Mouse (Mus musculus) neural tube, embryonic 12.5 days (tissue): Measurements from ENCODE around the gene Nrde2. TPM values are rescaled to one million over a fixed set of nuclear protein-coding genes. Genes with fewer than 3 reads are reported as not detected.
A peak's percentile ranks its signal among the peaks of the same experiment; 100 is the strongest.
"Not testable (repeated sequence)": the region's sequence is repeated elsewhere in the genome, so short reads cannot be mapped to it uniquely, and the experiment has no call there.

ENCODE experiments used
- ATAC-seq: fragments of 200-750 bp; cut with Nextera tagmentation; 2 replicates; pipeline ENCODE4 v1.8.0; 2017; ENCODE audit warnings: low read depth, mild to moderate bottlenecking, moderate TSS enrichment, moderate library complexity; ENCODE audit not compliant: low FRiP score
- H3K27ac ChIP-seq: fragments of 300-500 bp; sonication (generic); 2 replicates; pipeline ENCODE4 v1.5.1; 2016
- H3K27me3 ChIP-seq: fragments of 300-500 bp; sonication (generic); replicated peaks from 2 replicates; pipeline ENCODE4 v1.6.1; 2016; ENCODE audit warnings: mild to moderate bottlenecking
- H3K36me3 ChIP-seq: fragments of 300-500 bp; sonication (generic); 2 replicates; pipeline ENCODE4 v1.6.1; 2016; ENCODE audit warnings: mild to moderate bottlenecking
- H3K4me1 ChIP-seq: fragments of 300-500 bp; sonication (generic); 2 replicates; pipeline ENCODE4 v1.6.1; 2016
- H3K4me2 ChIP-seq: fragments of 300-500 bp; sonication (generic); replicated peaks from 2 replicates; pipeline ENCODE4 v1.6.1; 2016; ENCODE audit warnings: mild to moderate bottlenecking
- H3K4me3 ChIP-seq: fragments of 300-500 bp; sonication (generic); 2 replicates; pipeline ENCODE4 v1.5.1; 2016
- H3K9ac ChIP-seq: fragments of 300-500 bp; sonication (generic); 2 replicates; pipeline ENCODE4 v1.6.1; 2016; ENCODE audit warnings: mild to moderate bottlenecking
- H3K9me3 ChIP-seq: fragments of 300-500 bp; sonication (generic); 2 replicates; pipeline ENCODE4 v1.6.1; 2016; ENCODE audit warnings: mild to moderate bottlenecking
- WGBS: fragments of 180-500 bp; shearing (Covaris S2); methylation state at CpG from one replicate; pipeline ENCODE4 v1.1.7; 2016; 5-methylcytosine and 5-hydroxymethylcytosine counted together
- polyA plus RNA-seq: library from polyadenylated mRNA; unstranded; fragments of >200 nt; fragmentation: Nextera tagmentation; extraction: Ambion mirVana; gene quantifications from 2 replicates; pipeline ENCODE4 v1.2.1, GENCODE M21; 2016

Gene Nrde2
- polyA plus RNA-seq, 1 experiment from 2014 or later = 15.1 TPM

- Histone ChIP-seq H3K27me3 (no peaks in the 10 kb centered on the region), H3K27ac (no peak overlapping the region), H3K4me2 (no peak overlapping the region), H3K36me3 (no peaks in the 10 kb centered on the region), H3K4me3 (no peak overlapping the region), H3K9me3 (no peaks in the 10 kb centered on the region), H3K4me1 (no peaks in the 10 kb centered on the region), H3K9ac (no peak overlapping the region)
- WGBS = 88% methylated on average over 1 of the region's 1 CpGs
- ATAC-seq = no peak
Observed at GRCm38 (mm10) chr12:100194181-100194580, 34.7 kb upstream of the Nrde2 start.

GRCm38 (mm10) chr12:100190802-100191201 is 31.3 kb upstream of the Nrde2 start:
- H3K4me2 ChIP-seq = no peak overlapping the region
- no peaks in the 10 kb centered on the region for H3K27me3 ChIP-seq
- ATAC-seq = no peak
- no peak overlapping the region for H3K9ac ChIP-seq
- no peaks in the 10 kb centered on the region for H3K36me3 ChIP-seq
- H3K4me3 ChIP-seq = no peak overlapping the region
- H3K27ac ChIP-seq = no peak overlapping the region
- no peaks in the 10 kb centered on the region for H3K9me3 ChIP-seq
- peaks cover 5% of the 10 kb centered on the region; the same call in 1 of the 2 replicates for H3K4me1 ChIP-seq
- 87% methylated on average over 6 of the region's 6 CpGs for WGBS

- H3K9ac ChIP-seq = peak overlapping the region; percentile 58
- WGBS = 3% methylated on average over 29 of the region's 29 CpGs
- peak overlapping the region; percentile 77 for H3K4me2 ChIP-seq
- no peaks in the 10 kb centered on the region for H3K27me3 ChIP-seq
- H3K36me3 ChIP-seq = no peaks in the 10 kb centered on the region
- ATAC-seq = peak; percentile 5; the same call in 1 of the 2 replicates
- peak overlapping the region; percentile 49 for H3K4me3 ChIP-seq
- H3K4me1 ChIP-seq = peaks cover 6% of the 10 kb centered on the region; the same call in 1 of the 2 replicates
- peak overlapping the region; percentile 86 for H3K27ac ChIP-seq
- H3K9me3 ChIP-seq = no peaks in the 10 kb centered on the region
Observed at GRCm38 (mm10) chr12:100187756-100188430, 28.4 kb upstream of the Nrde2 start.

- no peaks in the 10 kb centered on the region for H3K9me3 ChIP-seq
- no peaks in the 10 kb centered on the region for H3K27me3 ChIP-seq
- H3K27ac ChIP-seq = peak overlapping the region; percentile 93
- WGBS = under 1% methylated on average over 52 of the region's 52 CpGs
- ATAC-seq = peak; percentile 100
- peak overlapping the region; percentile 77 for H3K4me2 ChIP-seq
- H3K4me3 ChIP-seq = peak overlapping the region; percentile 49
- H3K4me1 ChIP-seq = peaks cover 6% of the 10 kb centered on the region; the same call in 1 of the 2 replicates
- H3K9ac ChIP-seq = peak overlapping the region; percentile 85
- no peaks in the 10 kb centered on the region for H3K36me3 ChIP-seq
Observed at GRCm38 (mm10) chr12:100187013-100187755, 27.7 kb upstream of the Nrde2 start.

- no peaks in the 10 kb centered on the region for H3K36me3 ChIP-seq
- H3K4me3 ChIP-seq = peak overlapping the region; percentile 49
- H3K9me3 ChIP-seq = no peaks in the 10 kb centered on the region
- peak overlapping the region; percentile 85 for H3K9ac ChIP-seq
- peaks cover 6% of the 10 kb centered on the region; the same call in 1 of the 2 replicates for H3K4me1 ChIP-seq
- H3K4me2 ChIP-seq = peak overlapping the region; percentile 77
- 3% methylated on average over 6 of the region's 6 CpGs for WGBS
- no peaks in the 10 kb centered on the region for H3K27me3 ChIP-seq
- no peak for ATAC-seq
- H3K27ac ChIP-seq = peak overlapping the region; percentile 93
Observed at GRCm38 (mm10) chr12:100186376-100186775, 26.9 kb upstream of the Nrde2 start.

- Histone ChIP-seq H3K9me3 (no peaks in the 10 kb centered on the region), H3K4me1 (peaks cover 6% of the 10 kb centered on the region; the same call in 1 of the 2 replicates), H3K27me3 (no peaks in the 10 kb centered on the region), H3K9ac (no peak overlapping the region), H3K4me3 (no peak overlapping the region), H3K27ac (no peak overlapping the region), H3K36me3 (no peaks in the 10 kb centered on the region), H3K4me2 (no peak overlapping the region)
- no peak for ATAC-seq
- WGBS = 74% methylated on average over 7 of the region's 7 CpGs
Observed at GRCm38 (mm10) chr12:100185897-100186296, 26.4 kb upstream of the Nrde2 start.

GRCm38 (mm10) chr12:100184976-100185375 is 25.5 kb upstream of the Nrde2 start:
- not testable (repeated sequence) for H3K27me3 ChIP-seq, H3K36me3 ChIP-seq, H3K4me2 ChIP-seq, ATAC-seq, H3K9me3 ChIP-seq, H3K27ac ChIP-seq, H3K4me1 ChIP-seq, H3K4me3 ChIP-seq, H3K9ac ChIP-seq
- WGBS = 91% methylated on average over 2 of the region's 2 CpGs

GRCm38 (mm10) chr12:100183970-100184369 is 24.5 kb upstream of the Nrde2 start:
- Histone ChIP-seq H3K9ac (no peak overlapping the region), H3K4me2 (no peak overlapping the region), H3K4me3 (no peak overlapping the region), H3K4me1 (peaks cover 6% of the 10 kb centered on the region; the same call in 1 of the 2 replicates), H3K27ac (no peak overlapping the region), H3K36me3 (no peaks in the 10 kb centered on the region), H3K9me3 (no peaks in the 10 kb centered on the region), H3K27me3 (no peaks in the 10 kb centered on the region)
- no peak for ATAC-seq
- WGBS = 69% methylated on average over 5 of the region's 5 CpGs

GRCm38 (mm10) chr12:100182676-100183075 is 23.2 kb upstream of the Nrde2 start:
- WGBS = 84% methylated on average over 2 of the region's 2 CpGs

GRCm38 (mm10) chr12:100180802-100181201 is 21.3 kb upstream of the Nrde2 start:
- no peak for ATAC-seq
- no peak overlapping the region for H3K4me3 ChIP-seq
- WGBS = 93% methylated on average over 13 of the region's 13 CpGs

More at GRCm38 (mm10) chr12:100182676-100183075, 23.2 kb upstream of the Nrde2 start:
- H3K9me3 ChIP-seq = no peaks in the 10 kb centered on the region
- no peak overlapping the region for H3K9ac ChIP-seq
- no peak overlapping the region for H3K4me3 ChIP-seq
- no peak for ATAC-seq
- peaks cover 5% of the 10 kb centered on the region for H3K4me1 ChIP-seq
- H3K4me2 ChIP-seq = no peak overlapping the region
- no peaks in the 10 kb centered on the region for H3K36me3 ChIP-seq
- H3K27me3 ChIP-seq = no peaks in the 10 kb centered on the region
- no peak overlapping the region for H3K27ac ChIP-seq

GRCm38 (mm10) chr12:100178898-100179440 is 19.5 kb upstream of the Nrde2 start:
- Histone ChIP-seq H3K36me3 (no peaks in the 10 kb centered on the region), H3K4me2 (no peak overlapping the region), H3K9ac (no peak overlapping the region), H3K27me3 (no peaks in the 10 kb centered on the region), H3K4me3 (no peak overlapping the region), H3K27ac (no peak overlapping the region), H3K4me1 (peaks cover 10% of the 10 kb centered on the region), H3K9me3 (no peaks in the 10 kb centered on the region)
- no peak for ATAC-seq
- 22% methylated on average over 6 of the region's 6 CpGs for WGBS

More at GRCm38 (mm10) chr12:100180802-100181201, 21.3 kb upstream of the Nrde2 start:
- Histone ChIP-seq H3K4me2 (no peak overlapping the region), H3K4me1 (peaks cover 10% of the 10 kb centered on the region), H3K27ac (no peak overlapping the region), H3K9me3 (no peaks in the 10 kb centered on the region), H3K9ac (no peak overlapping the region), H3K27me3 (no peaks in the 10 kb centered on the region), H3K36me3 (no peaks in the 10 kb centered on the region)

GRCm38 (mm10) chr12:100176469-100177056 is 17.1 kb upstream of the Nrde2 start:
- H3K27me3 ChIP-seq = no peaks in the 10 kb centered on the region
- H3K4me2 ChIP-seq = no peak overlapping the region
- no peak overlapping the region for H3K4me3 ChIP-seq
- 26% methylated on average over 11 of the region's 11 CpGs for WGBS
- H3K36me3 ChIP-seq = no peaks in the 10 kb centered on the region
- H3K9ac ChIP-seq = no peak overlapping the region
- H3K4me1 ChIP-seq = peaks cover 10% of the 10 kb centered on the region
- no peaks in the 10 kb centered on the region for H3K9me3 ChIP-seq
- ATAC-seq = peak; percentile 75
- H3K27ac ChIP-seq = no peak overlapping the region
